Mouse (Mus musculus) forebrain, embryonic 16.5 days (tissue): ENCODE results near the gene Arhgap22. TPM values are rescaled to one million over a fixed set of nuclear protein-coding genes. Genes with fewer than 3 reads are reported as not detected.

ENCODE experiments used
- ATAC-seq: fragments of 200-750 bp; cut with Nextera tagmentation; 2 replicates; pipeline ENCODE4 v1.8.0; 2017; ENCODE audit warnings: mild to moderate bottlenecking, moderate library complexity
- H3K27ac ChIP-seq: fragments of 300-500 bp; sonication (generic); 2 replicates; pipeline ENCODE4 v1.5.1; 2014; ENCODE audit warnings: low read length, control low read depth
- H3K27me3 ChIP-seq: fragments of 300-500 bp; sonication (generic); replicated peaks from 2 replicates; pipeline ENCODE4 v1.6.1; 2014; ENCODE audit warnings: low read length; ENCODE audit not compliant: control insufficient read depth, insufficient read depth
- H3K36me3 ChIP-seq: fragments of 300-500 bp; sonication (generic); 2 replicates; pipeline ENCODE4 v1.6.1; 2014; ENCODE audit not compliant: control insufficient read depth, insufficient read depth
- H3K4me1 ChIP-seq: fragments of 300-500 bp; sonication (generic); replicated peaks from 2 replicates; pipeline ENCODE4 v1.6.1; 2014; ENCODE audit warnings: low read length; ENCODE audit not compliant: control insufficient read depth, insufficient read depth
- H3K4me2 ChIP-seq: fragments of 300-500 bp; sonication (generic); 2 replicates; pipeline ENCODE4 v1.6.1; 2014; ENCODE audit warnings: mild to moderate bottlenecking, low read length, control low read depth
- H3K4me3 ChIP-seq: fragments of 300-500 bp; sonication (generic); replicated peaks from 2 replicates; pipeline ENCODE4 v1.5.1; 2014; ENCODE audit warnings: mild to moderate bottlenecking, low read length, control low read depth
- H3K9ac ChIP-seq: fragments of 300-500 bp; sonication (generic); replicated peaks from 2 replicates; pipeline ENCODE4 v1.6.1; 2014; ENCODE audit warnings: low read depth, low read length, control low read depth
- H3K9me3 ChIP-seq: fragments of 300-500 bp; sonication (generic); 2 replicates; pipeline ENCODE4 v1.6.1; 2016; ENCODE audit warnings: low read length; ENCODE audit not compliant: control insufficient read depth
- WGBS: fragments of 180-500 bp; shearing (Covaris S2); extraction: QIAGEN DNeasy Blood & Tissue Kit; methylation state at CpG from one replicate; pipeline ENCODE4 v1.1.7; 2014; 5-methylcytosine and 5-hydroxymethylcytosine counted together
- polyA plus RNA-seq: library from polyadenylated mRNA; unstranded; fragments of >200 nt; fragmentation: Nextera tagmentation; extraction: Ambion mirVana; gene quantifications from 2 replicates; pipeline ENCODE4 v1.2.1, GENCODE M21; 2015

Gene Arhgap22
- polyA plus RNA-seq, 1 experiment from 2014 or later: 0.47 TPM

DNA sequence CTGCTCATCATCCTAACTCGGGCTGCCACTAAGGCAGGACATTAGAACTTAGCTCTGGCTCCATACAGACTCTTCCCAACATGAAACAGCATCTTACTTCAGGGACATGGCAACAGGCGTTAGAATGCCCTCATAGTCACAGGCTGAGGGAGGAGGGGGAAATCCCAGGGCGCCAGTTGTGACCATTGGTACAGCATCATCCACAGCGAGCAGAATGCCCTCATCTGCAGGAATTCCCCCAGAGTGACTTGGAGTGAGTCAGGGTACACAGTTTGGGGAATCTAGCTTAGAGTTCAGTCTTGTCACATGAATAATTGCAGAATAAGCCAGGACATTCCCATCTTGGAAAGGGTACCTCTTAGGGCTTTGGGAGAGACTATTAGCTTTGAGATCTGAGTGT lies 74.1 kb downstream of the Arhgap22 start:
- ATAC-seq: no peak
- Histone ChIP-seq H3K9me3 (no peaks in the 10 kb centered on the region), H3K4me1 (no peaks in the 10 kb centered on the region), H3K4me3 (no peak overlapping the region), H3K9ac (no peak overlapping the region), H3K4me2 (no peak overlapping the region), H3K27me3 (no peaks in the 10 kb centered on the region), H3K36me3 (no peaks in the 10 kb centered on the region), H3K27ac (no peak overlapping the region)
- 71% methylated on average over 4 of the region's 4 CpGs for WGBS

GRCm38 (mm10) chr14:33290038-33290437 lies 76.2 kb downstream of the Arhgap22 start:
- H3K4me2 ChIP-seq: no peak overlapping the region
- H3K36me3 ChIP-seq: no peaks in the 10 kb centered on the region
- no peaks in the 10 kb centered on the region for H3K27me3 ChIP-seq
- H3K4me1 ChIP-seq: no peaks in the 10 kb centered on the region
- 88% methylated on average over 9 of the region's 9 CpGs for WGBS
- H3K9me3 ChIP-seq: no peaks in the 10 kb centered on the region
- no peak overlapping the region for H3K27ac ChIP-seq
- no peak for ATAC-seq
- no peak overlapping the region for H3K9ac ChIP-seq
- no peak overlapping the region for H3K4me3 ChIP-seq

GRCm38 (mm10) chr14:33294488-33294887 lies 80.7 kb downstream of the Arhgap22 start:
- Histone ChIP-seq H3K4me3 (no peak overlapping the region), H3K4me2 (no peak overlapping the region), H3K9ac (no peak overlapping the region), H3K36me3 (no peaks in the 10 kb centered on the region), H3K9me3 (no peaks in the 10 kb centered on the region), H3K27me3 (no peaks in the 10 kb centered on the region), H3K4me1 (peaks cover 4% of the 10 kb centered on the region), H3K27ac (no peak overlapping the region)
- no peak for ATAC-seq
- 29% methylated on average over 1 of the region's 1 CpGs for WGBS

DNA sequence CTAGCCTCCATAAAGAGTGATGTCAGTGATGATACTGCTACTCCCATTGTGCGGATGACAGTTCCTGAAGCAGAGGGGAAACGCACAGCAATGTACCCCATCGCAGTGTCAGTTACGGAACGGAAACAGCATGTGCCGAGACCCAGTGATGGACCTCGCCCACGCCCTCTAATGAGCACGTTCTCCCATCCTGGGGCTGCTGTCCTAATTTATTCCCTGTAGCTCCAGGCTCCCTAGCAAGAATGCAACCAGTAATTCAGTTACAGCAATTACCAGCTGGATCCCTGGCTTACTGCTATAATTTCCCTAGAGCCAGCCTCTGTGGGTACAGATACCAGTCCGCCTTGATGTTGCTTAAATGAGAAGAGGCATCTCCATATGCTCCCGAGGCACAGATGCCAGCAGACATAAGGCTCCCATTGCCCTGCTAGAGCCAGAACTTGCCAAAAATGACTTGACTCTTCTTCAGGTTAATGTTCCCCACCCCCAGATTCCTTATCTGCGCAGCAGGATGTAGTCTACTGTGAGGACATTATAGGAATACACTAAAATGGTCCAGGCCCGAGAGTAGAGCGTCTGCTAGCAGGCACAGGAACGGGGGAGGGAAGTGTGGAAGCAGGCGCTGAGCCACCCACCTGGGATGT lies 83.0 kb downstream of the Arhgap22 start:
- 67% methylated on average over 16 of the region's 16 CpGs for WGBS
- H3K27ac ChIP-seq: no peak overlapping the region; the same call in 1 of the 2 replicates
- peak; percentile 83 for ATAC-seq

GRCm38 (mm10) chr14:33300591-33300990 lies 86.8 kb downstream of the Arhgap22 start:
- 25% methylated on average over 2 of the region's 2 CpGs for WGBS
- no peak overlapping the region for H3K9ac ChIP-seq
- no peaks in the 10 kb centered on the region for H3K9me3 ChIP-seq
- H3K27ac ChIP-seq: no peak overlapping the region
- H3K4me3 ChIP-seq: no peak overlapping the region
- ATAC-seq: no peak
- peaks cover 6% of the 10 kb centered on the region for H3K4me1 ChIP-seq
- no peaks in the 10 kb centered on the region for H3K36me3 ChIP-seq
- H3K4me2 ChIP-seq: no peak overlapping the region
- H3K27me3 ChIP-seq: no peaks in the 10 kb centered on the region

More for the DNA sequence above, 83.0 kb downstream of the Arhgap22 start:
- Histone ChIP-seq H3K36me3 (no peaks in the 10 kb centered on the region), H3K9ac (no peak overlapping the region), H3K4me3 (no peak overlapping the region), H3K27me3 (no peaks in the 10 kb centered on the region), H3K4me2 (no peak overlapping the region), H3K4me1 (peaks cover 6% of the 10 kb centered on the region), H3K9me3 (no peaks in the 10 kb centered on the region)

- Histone ChIP-seq H3K36me3 (no peaks in the 10 kb centered on the region), H3K9me3 (no peaks in the 10 kb centered on the region), H3K4me3 (no peak overlapping the region), H3K4me2 (no peak overlapping the region), H3K4me1 (0 out of 2 replicates have a peak, but pooled peaks cover 2% of the 10 kb centered on the region), H3K27ac (no peak overlapping the region), H3K27me3 (no peaks in the 10 kb centered on the region), H3K9ac (no peak overlapping the region)
- peak; percentile 81 for ATAC-seq
- 26% methylated on average over 9 of the region's 9 CpGs for WGBS
Measured at GRCm38 (mm10) chr14:33303348-33303819, 89.6 kb downstream of the Arhgap22 start.

DNA sequence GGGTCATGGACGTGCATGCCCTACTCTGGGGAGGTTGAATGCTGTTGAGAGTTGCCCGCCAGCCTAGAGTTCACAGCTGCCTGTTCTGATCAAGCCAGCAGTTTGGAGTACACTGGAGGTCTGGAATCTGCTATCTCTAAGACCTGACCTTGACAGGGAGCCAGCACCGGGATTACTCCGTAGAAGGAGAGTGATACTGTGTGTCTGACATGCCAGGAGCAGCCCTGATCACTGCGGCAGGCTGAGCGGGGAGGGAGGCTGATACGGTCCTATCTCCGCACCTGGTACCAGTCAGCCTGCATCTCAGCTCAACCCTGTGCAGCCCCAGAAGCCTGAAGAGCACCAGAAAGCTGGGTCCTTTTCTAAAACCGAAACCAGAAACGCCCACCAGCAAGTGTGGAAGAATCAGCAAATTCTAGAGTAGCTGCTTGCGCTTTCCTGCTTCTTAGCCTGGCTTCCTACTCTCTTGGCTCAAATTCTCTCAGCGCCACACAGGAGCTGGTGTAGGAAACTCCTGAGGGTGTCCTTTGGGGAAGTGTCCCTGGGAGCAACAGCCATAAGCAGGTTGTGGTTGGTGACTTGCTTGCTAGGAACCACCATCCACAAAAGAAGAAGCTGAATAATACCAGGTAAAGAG lies 91.9 kb downstream of the Arhgap22 start:
- ATAC-seq: no peak
- Histone ChIP-seq H3K4me3 (no peak overlapping the region), H3K9me3 (no peaks in the 10 kb centered on the region), H3K27ac (no peak overlapping the region), H3K27me3 (no peaks in the 10 kb centered on the region), H3K4me2 (no peak overlapping the region), H3K4me1 (no peaks in the 10 kb centered on the region), H3K9ac (no peak overlapping the region), H3K36me3 (no peaks in the 10 kb centered on the region)
- WGBS: 80% methylated on average over 12 of the region's 12 CpGs

- H3K4me1 ChIP-seq: no peaks in the 10 kb centered on the region
- no peak overlapping the region for H3K4me2 ChIP-seq
- H3K27ac ChIP-seq: no peak overlapping the region
- H3K4me3 ChIP-seq: no peak overlapping the region
- no peaks in the 10 kb centered on the region for H3K27me3 ChIP-seq
- no peak for ATAC-seq
- H3K36me3 ChIP-seq: no peaks in the 10 kb centered on the region
- no peak overlapping the region for H3K9ac ChIP-seq
- no peaks in the 10 kb centered on the region for H3K9me3 ChIP-seq
- whole genome bisulfite sequencing: 65% methylated on average over 4 of the region's 4 CpGs
Measured at GRCm38 (mm10) chr14:33310719-33311118, 96.9 kb downstream of the Arhgap22 start.

GRCm38 (mm10) chr14:33312309-33312708 lies 98.5 kb downstream of the Arhgap22 start:
- no peaks in the 10 kb centered on the region for H3K36me3 ChIP-seq
- H3K27ac ChIP-seq: no peak overlapping the region
- no peak overlapping the region for H3K4me3 ChIP-seq
- no peak overlapping the region for H3K9ac ChIP-seq
- no peaks in the 10 kb centered on the region for H3K4me1 ChIP-seq
- ATAC-seq: no peak
- 29% methylated on average over 4 of the region's 4 CpGs for WGBS
- H3K4me2 ChIP-seq: no peak overlapping the region
- peaks cover 1% of the 10 kb centered on the region; the same call in 1 of the 2 replicates for H3K27me3 ChIP-seq
- no peaks in the 10 kb centered on the region for H3K9me3 ChIP-seq
